In the genomic region with DNA sequence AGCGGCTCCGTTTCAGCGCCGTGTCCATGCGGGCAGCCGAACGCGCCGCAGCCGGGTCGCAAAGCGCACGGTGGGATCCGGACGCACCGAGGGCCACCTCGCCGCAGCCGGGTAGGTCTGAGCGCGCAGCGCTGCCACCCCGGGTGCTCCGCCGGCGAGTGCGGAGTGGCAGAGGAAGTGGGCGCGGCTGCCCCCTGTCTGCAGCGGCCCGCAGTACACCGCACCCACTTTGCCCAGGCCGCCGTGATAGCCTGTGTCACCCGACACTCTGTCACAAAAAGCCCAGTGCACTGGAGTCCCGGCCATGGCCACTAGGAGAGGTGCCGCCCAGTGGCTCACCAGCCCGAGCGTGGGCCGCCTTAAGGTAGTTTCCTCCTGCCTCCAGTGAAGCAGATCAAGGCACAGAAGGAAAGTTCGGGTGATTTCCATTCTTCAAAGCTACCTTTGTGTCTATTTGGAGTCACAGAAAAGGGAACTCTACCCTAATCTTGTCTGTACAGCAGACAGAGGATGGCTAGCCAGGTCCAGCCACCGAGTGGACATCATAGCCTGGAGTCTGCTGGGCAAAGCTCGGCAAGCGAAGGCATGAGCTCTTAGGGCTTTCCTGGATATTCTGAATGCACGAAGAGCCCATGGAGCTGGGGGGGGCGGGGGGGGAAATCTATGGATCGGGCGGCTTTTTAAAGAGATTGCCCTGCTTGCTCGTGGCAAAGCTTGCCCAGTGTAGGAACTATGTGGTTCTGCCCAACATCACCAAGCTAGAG, we compare ENCODE assay signal across 8 mouse cellular contexts. TPM values are rescaled to one million over a fixed set of nuclear protein-coding genes. Genes with fewer than 3 reads are reported as not detected.
DNase-seq lines count a peak whose midpoint lies in the region; ATAC-seq and TF ChIP-seq lines count a peak whose summit lies in the region.

A gene (minus strand): TSS at position 149 of the 764 bp plus-strand sequence.

- DNase-seq in gastrocnemius, adult 2 months = peak; percentile 95
- DNase-seq in left cerebral cortex, adult 11 months (ENCODE audit: low spot score) = peak; percentile 87
- peak; percentile 95 for DNase-seq in lung, postnatal 36 days
- DNase-seq in retina, embryonic 14.5 days (ENCODE audit: low spot score) = peak; percentile 97
- DNase-seq in thymus, postnatal 4 days = peak; percentile 95

- H3K4me1 ChIP-seq in hindbrain, embryonic 16.5 days (ENCODE audit: control insufficient read depth, insufficient read depth, low read depth, low read length) = peaks cover 17% of the 10 kb centered on the region

- ATAC-seq in activated CD4-positive, CD25-positive, alpha-beta regulatory T cell, adult 4 months = peak; percentile 96
- ATAC-seq in common myeloid progenitor, adult 5-6 weeks (replicated peaks; ENCODE audit: low read depth, poor library complexity, severe bottlenecking) = peak; percentile 97
- peak; percentile 93 for ATAC-seq in hindbrain, embryonic 16.5 days

- WGBS in hindbrain, embryonic 16.5 days = 7% methylated on average over 49 of the region's 49 CpGs

- TF ChIP-seq CTCF in gastrocnemius, adult 2 months (IDR thresholded peaks at IDR 0.05) = no peak

- no peaks in the 10 kb centered on the region for H3K36me3 ChIP-seq in hindbrain, embryonic 16.5 days (ENCODE audit: control insufficient read depth, insufficient read depth, low read length)

- H3K27me3 ChIP-seq in hindbrain, embryonic 16.5 days (replicated peaks; ENCODE audit: control insufficient read depth, insufficient read depth, low read length) = no peaks in the 10 kb centered on the region

- H3K27ac ChIP-seq in gastrocnemius, adult 2 months = peak within 1 kb of the TSS; percentile 96
- H3K27ac ChIP-seq in hindbrain, embryonic 16.5 days (ENCODE audit: low read depth, low read length) = peak within 1 kb of the TSS; percentile 92

- H3K9me3 ChIP-seq in hindbrain, embryonic 16.5 days (ENCODE audit: control insufficient read depth, low read length) = no peaks in the 10 kb centered on the region

- intact Hi-C loops in gastrocnemius, adult 2 months (cut with DNase I) = loop anchor here (1.0 kb wide), 1 partner anchor 50 kb away; no protein-coding TSS in a partner anchor

- H3K4me3 ChIP-seq in gastrocnemius, adult 2 months = peak within 1 kb of the TSS; percentile 86
- H3K4me3 ChIP-seq in hindbrain, embryonic 16.5 days (ENCODE audit: low read length) = peak within 1 kb of the TSS; percentile 76

- H3K4me2 ChIP-seq in hindbrain, embryonic 16.5 days (ENCODE audit: low read length) = peak within 1 kb of the TSS; percentile 75

- peak within 1 kb of the TSS; percentile 85 for H3K9ac ChIP-seq in hindbrain, embryonic 16.5 days (ENCODE audit: low read depth, low read length)

RNA-seq across cellular contexts. Expression of the gene that starts here (rescaled TPM):
- polyA plus RNA-seq in activated CD4-positive, CD25-positive, alpha-beta regulatory T cell, adult 4 months (2017; shearing (Covaris generic)) = 10 to 100 TPM; 13.1 to 13.9 TPM
- total RNA-seq in common myeloid progenitor, adult 5-6 weeks (2017) = 4.0 and 6.2 TPM in 2 replicates
- total RNA-seq in gastrocnemius, adult 2 months (2021) = 10 to 100 TPM; 55.1 to 58.5 TPM
- polyA plus RNA-seq in hindbrain, embryonic 16.5 days (2015; fragmentation: Nextera tagmentation; extraction: Ambion mirVana) = 152 and 155 TPM in 2 replicates

Comparison
In these comparisons a context has a peak if more than half of its experiments do, and no peak if none do; other contexts are left out.
1. Peak in every context shown above with its lines: DNase-seq, ATAC-seq, H3K4me3 ChIP-seq and H3K27ac ChIP-seq.
2. RNA of the gene that starts here (polyA plus RNA-seq): 152 to 155 TPM in hindbrain, embryonic 16.5 days; 13.1 to 13.9 TPM in activated CD4-positive, CD25-positive, alpha-beta regulatory T cell, adult 4 months; every median in the first group is over 10 times any median in the second.